Mouse (Mus musculus) myocyte (in vitro differentiated cells): Measurements from ENCODE around the gene Brdt.

Experiments
- POLR2A ChIP-seq: IDR thresholded peaks from one replicate; pipeline ENCODE4 v1.6.1; 2011; ENCODE audit warnings: low read depth, mild to moderate bottlenecking, control low read depth, moderate library complexity; ENCODE audit not compliant: insufficient read length
- POLR2AphosphoS2 ChIP-seq: IDR thresholded peaks from one replicate; pipeline ENCODE4 v1.6.1; 2011; ENCODE audit warnings: low read depth, control low read depth; ENCODE audit not compliant: insufficient read length
- USF1 ChIP-seq: IDR thresholded peaks from one replicate; pipeline ENCODE4 v1.6.1; 2011; ENCODE audit warnings: low read depth, mild to moderate bottlenecking, control low read depth, moderate library complexity

GRCm38 (mm10) chr5:107370040-107370439 is 39.1 kb downstream of the Brdt start:
- TF ChIP-seq POLR2AphosphoS2 (no peak), POLR2A (no peak), USF1 (no peak)
